Mouse (Mus musculus): ENCODE data around the gene Got2. TPM values are rescaled to one million over a fixed set of nuclear protein-coding genes. Genes with fewer than 3 reads are reported as not detected.

The Got2 gene
- 10 to 100 TPM; 72.1 to 78.5 TPM for total RNA-seq (2023)

GRCm38 (mm10) chr8:95888285-95889136 lies at the start of gene Got2:
Gene Got2 (minus strand): TSS chr8:95888547.

GRCm38 (mm10) chr8:95853102-95853843 lies 35.1 kb downstream of the Got2 start, which contains the start of gene Slc38a7:
Gene Slc38a7 (minus strand): TSS chr8:95853539.

GRCm38 (mm10) chr8:95825162-95825561 lies 63.2 kb downstream of the Got2 start, which contains the start of gene Sap18b:
Gene Sap18b (plus strand): TSS chr8:95825346.

Other genes starting within 250 kb of the Got2 start
- gene Ndrg4, start 211.6 kb downstream of the Got2 start, total RNA-seq (2023), result under 1 TPM in 1 of 2 experiments, not detected in 1; 0.61 TPM
- 1 to 10 TPM; 7.0 to 8.3 TPM for gene Setd6, start 172.7 kb downstream of the Got2 start, total RNA-seq (2023)
- 100 to 1,000 TPM; 168 to 182 TPM for gene Cnot1, start 81.1 kb downstream of the Got2 start, total RNA-seq (2023)
- 10 to 100 TPM; 73.3 to 81.3 TPM for gene Sap18b, start 63.2 kb downstream of the Got2 start, total RNA-seq (2023)
- gene Slc38a7, start 35.0 kb downstream of the Got2 start, total RNA-seq (2023), result 1 to 10 TPM; 6.2 to 8.8 TPM